Mouse (Mus musculus) MEL (cell line): ENCODE measurements around the gene Ahcyl1. TPM values are rescaled to one million over a fixed set of nuclear protein-coding genes. Genes with fewer than 3 reads are reported as not detected.

Source experiments
- DNase-seq: peaks from one replicate; pipeline ENCODE4 v3.0.0; 2011; ENCODE audit warnings: low read depth, low spot score
- H3K27ac ChIP-seq: 2 replicates; pipeline ENCODE4 v1.5.1; 2012; ENCODE audit warnings: low read depth, mild to moderate bottlenecking, control low read depth, low read length, moderate library complexity; ENCODE audit not compliant: control insufficient read depth
- H3K27me3 ChIP-seq, 2 experiments: fragments of 150-350 bp in 1 of 2; sonication (generic) in 1 of 2; 2 replicates each; pipeline ENCODE4 v1.6.1; 2012; ENCODE audit warnings: low read length in 2 of 2, mild to moderate bottlenecking in 2 of 2, improper control_type of control experiment in 1 of 2, moderate library complexity in 1 of 2; ENCODE audit not compliant: insufficient read depth in 2 of 2, control insufficient read depth in 1 of 2
- H3K36me3 ChIP-seq, 2 experiments: 2 replicates each; pipeline ENCODE4 v1.6.1; 2012 to 2014; ENCODE audit warnings: low read length in 2 of 2, improper control_type of control experiment in 1 of 2, inconsistent platforms in 1 of 2, mild to moderate bottlenecking in 1 of 2; ENCODE audit not compliant: insufficient read depth in 2 of 2, control insufficient read depth in 1 of 2
- H3K4me1 ChIP-seq, 2 experiments: fragments of 150-350 bp in 1 of 2; sonication (generic) in 1 of 2; 2 replicates each; pipeline ENCODE4 v1.6.1; 2012; ENCODE audit warnings: low read length in 2 of 2, improper control_type of control experiment in 1 of 2, mild to moderate bottlenecking in 1 of 2; ENCODE audit not compliant: insufficient read depth in 2 of 2, control insufficient read depth in 1 of 2
- H3K4me3 ChIP-seq, 2 experiments: fragments of 150-350 bp in 1 of 2; sonication (generic) in 1 of 2; 2 replicates each; pipeline ENCODE4 v1.5.1; 2012; ENCODE audit warnings: low read depth in 2 of 2, low read length in 2 of 2, mild to moderate bottlenecking in 2 of 2, moderate library complexity in 2 of 2, control low read depth in 1 of 2, improper control_type of control experiment in 1 of 2; ENCODE audit not compliant: control insufficient read depth in 1 of 2, insufficient read depth in 1 of 2
- H3K79me2 ChIP-seq: 2 replicates; pipeline ENCODE4 v1.6.1; 2012; ENCODE audit warnings: mild to moderate bottlenecking, low read length, moderate library complexity; ENCODE audit not compliant: control insufficient read depth, poor library complexity, insufficient read depth
- H3K9ac ChIP-seq: 2 replicates; pipeline ENCODE4 v1.6.1; 2012; ENCODE audit warnings: low read depth, mild to moderate bottlenecking, control low read depth, low read length, moderate library complexity; ENCODE audit not compliant: control insufficient read depth, poor library complexity, severe bottlenecking
- H3K9me3 ChIP-seq: fragments of 150-350 bp; sonication (generic); replicated peaks from 2 replicates; pipeline ENCODE4 v1.6.1; 2012; ENCODE audit warnings: mild to moderate bottlenecking, low read length, improper control_type of control experiment, moderate library complexity; ENCODE audit not compliant: insufficient read depth
- BHLHE40 ChIP-seq: IDR thresholded peaks from 2 replicates; pipeline ENCODE4 v1.6.1; 2012; ENCODE audit warnings: low read depth, mild to moderate bottlenecking, inconsistent platforms, low read length, improper control_type of control experiment, borderline replicate concordance
- EP300 ChIP-seq, 2 experiments: IDR thresholded peaks; 2 replicates each; pipeline ENCODE4 v1.6.1; 2011; ENCODE audit warnings: improper control_type of control experiment in 2 of 2, low read length in 2 of 2, low read depth in 1 of 2, mild to moderate bottlenecking in 1 of 2
- GABPA ChIP-seq: IDR thresholded peaks from 2 replicates; pipeline ENCODE4 v1.6.1; 2012; ENCODE audit warnings: low read depth, mild to moderate bottlenecking, inconsistent platforms, low read length, improper control_type of control experiment, moderate library complexity
- KAT2A ChIP-seq: conservative IDR thresholded peaks from 2 replicates; pipeline ENCODE4 v1.6.1; 2012; ENCODE audit warnings: low read depth, low read length, improper control_type of control experiment, inconsistent platforms
- MAFK ChIP-seq: IDR thresholded peaks from 2 replicates; pipeline ENCODE4 v1.6.1; 2011; ENCODE audit warnings: low read depth, mild to moderate bottlenecking, low read length, improper control_type of control experiment, borderline replicate concordance
- MAX ChIP-seq: IDR thresholded peaks from 2 replicates; pipeline ENCODE4 v1.6.1; 2011; ENCODE audit warnings: low read length, improper control_type of control experiment
- MAZ ChIP-seq: IDR thresholded peaks from 2 replicates; pipeline ENCODE4 v1.6.1; 2012; ENCODE audit warnings: low read depth, mild to moderate bottlenecking, inconsistent platforms, low read length, improper control_type of control experiment
- MEF2A ChIP-seq: IDR thresholded peaks from 2 replicates; pipeline ENCODE4 v1.6.1; 2014; ENCODE audit warnings: low read depth, mild to moderate bottlenecking, inconsistent platforms, low read length, improper control_type of control experiment; ENCODE audit not compliant: poor library complexity, insufficient replicate concordance, severe bottlenecking; ENCODE audit errors: extremely low read depth
- MXI1 ChIP-seq: IDR thresholded peaks from 2 replicates; pipeline ENCODE4 v1.6.1; 2011; ENCODE audit warnings: mild to moderate bottlenecking, low read depth, low read length, improper control_type of control experiment
- NELFE ChIP-seq: IDR thresholded peaks from 2 replicates; pipeline ENCODE4 v1.6.1; 2011; ENCODE audit warnings: low read depth, low read length, improper control_type of control experiment
- NRF1 ChIP-seq: IDR thresholded peaks from 2 replicates; pipeline ENCODE4 v1.6.1; 2014; ENCODE audit warnings: low read depth, mild to moderate bottlenecking, inconsistent platforms, low read length, improper control_type of control experiment, moderate library complexity; ENCODE audit not compliant: poor library complexity, insufficient read depth, severe bottlenecking
- POLR2A ChIP-seq, 2 experiments: IDR thresholded peaks; 2 replicates each; pipeline ENCODE4 v1.6.1; 2011 to 2012; ENCODE audit warnings: low read length in 2 of 2, mild to moderate bottlenecking in 2 of 2, control low read depth in 1 of 2, improper control_type of control experiment in 1 of 2, low read depth in 1 of 2, moderate library complexity in 1 of 2; ENCODE audit not compliant: control insufficient read depth in 1 of 2, insufficient read depth in 1 of 2, poor library complexity in 1 of 2
- POLR2AphosphoS5 ChIP-seq: IDR thresholded peaks from 2 replicates; pipeline ENCODE4 v1.6.1; 2012; ENCODE audit warnings: low read depth, borderline replicate concordance, mild to moderate bottlenecking, inconsistent platforms, low read length, moderate library complexity, mixed read lengths
- RAD21 ChIP-seq: IDR thresholded peaks from 2 replicates; pipeline ENCODE4 v1.6.1; 2011; ENCODE audit warnings: mild to moderate bottlenecking, low read depth, low read length, improper control_type of control experiment
- RCOR1 ChIP-seq: IDR thresholded peaks from 2 replicates; pipeline ENCODE4 v1.6.1; 2012; ENCODE audit warnings: low read depth, mild to moderate bottlenecking, inconsistent platforms, low read length, improper control_type of control experiment
- TBP ChIP-seq: IDR thresholded peaks from 2 replicates; pipeline ENCODE4 v1.8.0; 2011; ENCODE audit warnings: low read depth, low read length, improper control_type of control experiment
- UBTF ChIP-seq: IDR thresholded peaks from 2 replicates; pipeline ENCODE4 v1.6.1; 2012; ENCODE audit warnings: low read depth, mild to moderate bottlenecking, inconsistent platforms, low read length, improper control_type of control experiment, moderate library complexity, borderline replicate concordance; ENCODE audit not compliant: insufficient read depth
- USF1 ChIP-seq: IDR thresholded peaks from 2 replicates; pipeline ENCODE4 v1.6.1; 2014; ENCODE audit warnings: low read depth, mild to moderate bottlenecking, inconsistent platforms, low read length, improper control_type of control experiment, moderate library complexity
- ZC3H11A ChIP-seq: IDR thresholded peaks from 2 replicates; pipeline ENCODE4 v1.6.1; 2012; ENCODE audit warnings: low read depth, mild to moderate bottlenecking, inconsistent platforms, low read length, improper control_type of control experiment
- ZKSCAN1 ChIP-seq: IDR thresholded peaks from 2 replicates; pipeline ENCODE4 v1.6.1; 2012; ENCODE audit warnings: low read depth, mild to moderate bottlenecking, inconsistent platforms, low read length, improper control_type of control experiment, moderate library complexity
- ZMIZ1 ChIP-seq: IDR thresholded peaks from 2 replicates; pipeline ENCODE4 v1.6.1; 2012; ENCODE audit warnings: low read depth, mild to moderate bottlenecking, inconsistent platforms, low read length, improper control_type of control experiment, moderate library complexity
- ZNF384 ChIP-seq: IDR thresholded peaks from 2 replicates; pipeline ENCODE4 v1.6.1; 2012; ENCODE audit warnings: low read depth, mild to moderate bottlenecking, inconsistent platforms, low read length, improper control_type of control experiment
- polyA plus RNA-seq, 2 experiments: library from polyadenylated mRNA; stranded (reverse) in 1 of 2; unstranded in 1 of 2; fragments of >175 nt in 1 of 2; fragments of >200 nt in 1 of 2; gene quantifications; 2 replicates each; pipeline versions ENCODE4 v1.2.1 to v1.2.4; 2012; ENCODE audit warnings: low replicate concordance in 2 of 2, low read depth in 1 of 2; ENCODE audit not compliant: insufficient read length in 2 of 2, insufficient read depth in 1 of 2, missing spikeins in 1 of 2
- total RNA-seq: library from RNA; depleted of rRNA; stranded (reverse); fragments of 300-350 nt; gene quantifications from 2 replicates; pipeline ENCODE4 v1.2.3, GENCODE M21; 2012

Ahcyl1 gene
- total and polyA plus RNA-seq, 3 experiments: 28.0 to 105 (median 104) TPM

GRCm38 (mm10) chr3:107701767-107702394, 5.5 kb upstream of the Ahcyl1 start:
- no peak for DNase-seq
- no peaks in the 10 kb centered on the region for H3K79me2 ChIP-seq
- no peak overlapping the region for H3K27ac ChIP-seq
- TF ChIP-seq MAZ (no peak), BHLHE40 (no peak), NRF1 (no peak), GABPA (no peak), KAT2A (no peak), RCOR1 (no peak), POLR2A (IDR thresholded peaks at IDR 0.05; ENCODE audit: control insufficient read depth in 1 of 2, insufficient read depth in 1 of 2, low read depth in 1 of 2, low read length in 2 of 2, poor library complexity in 1 of 2) (no peak), ZNF384 (no peak), MAX (no peak)
- H3K9ac ChIP-seq: no peak overlapping the region
- no peaks in the 10 kb centered on the region for H3K9me3 ChIP-seq
- H3K27me3 ChIP-seq: peaks cover 4 to 7% of the 10 kb centered on the region in 2 experiments
- no peak overlapping the region for H3K4me3 ChIP-seq
- H3K36me3 ChIP-seq: no peaks in the 10 kb centered on the region
- H3K4me1 ChIP-seq: peaks cover 0 to 2% of the 10 kb centered on the region in 2 experiments; a peak in 1 of 4 replicates

- H3K79me2 ChIP-seq: peaks cover 7% of the 10 kb centered on the region
- TF ChIP-seq MEF2A: no peak
- TF ChIP-seq MAZ: no peak
- no peak for TF ChIP-seq RAD21
- no peak for TF ChIP-seq TBP
- no peak for TF ChIP-seq USF1
- TF ChIP-seq, all 39 proteins: peak for 0
- H3K9ac ChIP-seq: no peak overlapping the region
- no peaks in the 10 kb centered on the region for H3K9me3 ChIP-seq
- H3K4me3 ChIP-seq: no peak overlapping the region
- DNase-seq: no peak
- H3K27ac ChIP-seq: no peak overlapping the region
- peaks cover 4 to 7% of the 10 kb centered on the region in 2 experiments for H3K27me3 ChIP-seq
- no peaks in the 10 kb centered on the region for H3K36me3 ChIP-seq
- H3K4me1 ChIP-seq: peaks cover 0 to 3% of the 10 kb centered on the region in 2 experiments; a peak in 2 of 4 replicates
Measured at GRCm38 (mm10) chr3:107700625-107701024, 4.3 kb upstream of the Ahcyl1 start.

- TF ChIP-seq ZMIZ1 (no peak), MAFK (no peak), UBTF (no peak), GABPA (no peak), KAT2A (no peak), NELFE (no peak), ZC3H11A (no peak), POLR2AphosphoS5 (no peak), NRF1 (no peak), MXI1 (no peak), EP300 (IDR thresholded peaks at IDR 0.05; ENCODE audit: low read depth in 1 of 2, low read length in 2 of 2) (no peak), ZKSCAN1 (no peak), RAD21 (no peak)
- TF ChIP-seq, all 39 proteins: peak for 0
- Histone ChIP-seq H3K9me3 (no peaks in the 10 kb centered on the region), H3K79me2 (peaks cover 30% of the 10 kb centered on the region), H3K27ac (no peak overlapping the region), H3K27me3 (peaks cover 0 to 2% of the 10 kb centered on the region in 2 experiments; a peak in 3 of 4 replicates), H3K9ac (peak overlapping the region; percentile 38), H3K4me1 (peaks cover 10 to 11% of the 10 kb centered on the region in 2 experiments; a peak in 3 of 4 replicates), H3K4me3 (peak overlapping the region in 1 of 2 experiments; percentile 31; a peak in 2 of 4 replicates), H3K36me3 (peaks cover 7 to 27% of the 10 kb centered on the region in 2 experiments; a peak in 3 of 4 replicates)
- no peak for DNase-seq
Measured at GRCm38 (mm10) chr3:107696910-107697309, 550 bp upstream of the Ahcyl1 start.
